Mouse (Mus musculus) CH12.LX (cell line): ENCODE measurements at regions not wholly inside any gene's neighbourhood (a gene's known extent, or its start where the extent isn't known, plus 50 kb on each side); places are given as distances from the start of the nearest gene placed in this dataset.

ENCODE experiments used
- CTCF ChIP-seq, 2 experiments: IDR thresholded peaks in 1 of 2; conservative IDR thresholded peaks in 1 of 2; 2 replicates each; pipeline ENCODE4 v1.5.1; 2011 to 2012; ENCODE audit warnings: low read depth in 2 of 2, low read length in 2 of 2, improper control_type of control experiment in 1 of 2, inconsistent platforms in 1 of 2, mild to moderate bottlenecking in 1 of 2, moderate library complexity in 1 of 2
- EP300 ChIP-seq: IDR thresholded peaks from 2 replicates; pipeline ENCODE4 v1.6.1; 2011; ENCODE audit warnings: low read length, improper control_type of control experiment
- IRF4 ChIP-seq: IDR thresholded peaks from 2 replicates; pipeline ENCODE4 v1.6.1; 2014; ENCODE audit warnings: low read depth, mild to moderate bottlenecking, inconsistent platforms, low read length, improper control_type of control experiment
- KAT2A ChIP-seq: IDR thresholded peaks from 2 replicates; pipeline ENCODE4 v1.6.1; 2012; ENCODE audit warnings: low read length, improper control_type of control experiment, inconsistent platforms; ENCODE audit not compliant: insufficient replicate concordance
- MXI1 ChIP-seq: IDR thresholded peaks from 2 replicates; pipeline ENCODE4 v1.6.1; 2011; ENCODE audit warnings: mild to moderate bottlenecking, low read depth, low read length, improper control_type of control experiment
- POLR2AphosphoS2 ChIP-seq: IDR thresholded peaks from 2 replicates; pipeline ENCODE4 v1.6.1; 2011; ENCODE audit warnings: low read depth, low read length, improper control_type of control experiment
- RCOR1 ChIP-seq: conservative IDR thresholded peaks from 2 replicates; pipeline ENCODE4 v1.6.1; 2012; ENCODE audit warnings: low read depth, mild to moderate bottlenecking, inconsistent platforms, low read length, improper control_type of control experiment
- ZMIZ1 ChIP-seq: IDR thresholded peaks from 2 replicates; pipeline ENCODE4 v1.6.1; 2012; ENCODE audit warnings: low read depth, mild to moderate bottlenecking, inconsistent platforms, low read length, improper control_type of control experiment

GRCm38 (mm10) chr15:93096335-93096734, 178.6 kb downstream of the Gxylt1 start:
- TF ChIP-seq RCOR1 (no peak), EP300 (no peak), POLR2AphosphoS2 (no peak), ZMIZ1 (no peak), CTCF (conservative IDR thresholded peaks at IDR 0.05 in 1 of 2, IDR thresholded peaks at IDR 0.05 in 1 of 2; ENCODE audit: low read depth in 2 of 2, low read length in 2 of 2) (no peak), MXI1 (no peak), IRF4 (no peak), KAT2A (no peak)
